Mouse (Mus musculus) layer of hippocampus, postnatal 25 days (tissue): Measurements from ENCODE around the gene Mrps2. TPM values are rescaled to one million over a fixed set of nuclear protein-coding genes. Genes with fewer than 3 reads are reported as not detected.

Experiments
- DNase-seq, 2 experiments: peaks; one replicate each; pipeline ENCODE4 v3.0.0; 2022; ENCODE audit warnings: mixed read lengths in 2 of 2, low spot score in 1 of 2; ENCODE audit errors: extremely low spot score in 1 of 2
- total RNA-seq, 2 experiments: library from RNA; stranded (reverse); gene quantifications; 2 replicates each; pipeline ENCODE4 v1.2.3; 2021

The Mrps2 gene
- total RNA-seq, 2 experiments from 2014 or later: 38.3 to 39.2 TPM

DNA sequence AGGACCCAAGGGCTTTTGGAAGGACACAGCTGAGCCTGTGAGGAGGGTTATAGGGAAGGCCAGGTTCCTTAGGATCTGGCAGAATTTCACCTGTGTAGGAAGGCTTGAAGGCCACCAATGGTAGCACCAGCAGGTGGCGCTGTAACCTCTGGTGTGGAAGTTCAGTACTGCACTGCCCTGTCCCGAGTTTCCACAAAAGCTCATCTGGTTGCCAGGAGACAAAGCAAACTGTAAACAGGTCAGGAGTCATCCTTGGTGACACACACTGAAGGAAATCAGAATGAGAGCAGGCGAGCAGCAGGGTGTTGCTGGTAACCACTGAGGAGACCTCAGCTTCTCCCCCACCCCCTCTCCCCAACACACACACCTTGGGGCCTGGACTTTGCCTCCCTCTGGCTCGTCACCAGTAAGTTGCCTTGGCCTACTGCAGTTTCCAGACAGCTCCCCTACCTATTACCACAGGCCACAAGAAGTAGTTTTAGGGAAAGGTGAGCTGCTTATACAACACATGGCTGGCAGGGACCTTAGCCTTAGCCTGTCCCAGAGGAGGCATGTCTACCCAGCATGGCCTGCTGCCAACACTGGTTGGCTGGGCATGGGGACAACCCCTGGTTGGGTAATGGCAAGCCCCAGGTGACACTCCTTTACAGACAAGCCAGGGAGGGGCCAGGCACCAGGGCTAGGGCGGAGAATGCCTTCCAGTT, 49.5 kb downstream of the Mrps2 start:
- DNase-seq: peak in 1 of 2 experiments; percentile 73

DNA sequence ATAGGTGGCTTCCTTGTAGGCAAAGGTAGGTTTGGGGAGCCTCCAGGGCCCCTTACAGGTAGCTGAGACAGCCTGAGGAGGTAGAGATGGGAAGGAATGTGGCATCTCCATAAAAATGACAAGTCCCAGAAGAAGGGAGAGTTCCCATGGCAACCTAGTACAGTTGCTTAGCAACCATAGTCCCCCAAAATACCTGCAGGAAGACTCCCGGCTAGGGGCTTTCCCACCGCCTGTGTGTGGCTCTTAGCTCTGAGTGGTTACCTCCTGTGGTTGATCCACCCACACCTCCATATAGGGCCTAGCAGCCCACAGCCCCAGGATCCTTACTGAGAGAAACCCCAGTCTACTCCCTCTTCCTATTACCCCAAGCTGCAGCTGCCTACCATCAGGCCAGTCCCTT, 50.4 kb downstream of the Mrps2 start:
- DNase-seq: no peak

DNA sequence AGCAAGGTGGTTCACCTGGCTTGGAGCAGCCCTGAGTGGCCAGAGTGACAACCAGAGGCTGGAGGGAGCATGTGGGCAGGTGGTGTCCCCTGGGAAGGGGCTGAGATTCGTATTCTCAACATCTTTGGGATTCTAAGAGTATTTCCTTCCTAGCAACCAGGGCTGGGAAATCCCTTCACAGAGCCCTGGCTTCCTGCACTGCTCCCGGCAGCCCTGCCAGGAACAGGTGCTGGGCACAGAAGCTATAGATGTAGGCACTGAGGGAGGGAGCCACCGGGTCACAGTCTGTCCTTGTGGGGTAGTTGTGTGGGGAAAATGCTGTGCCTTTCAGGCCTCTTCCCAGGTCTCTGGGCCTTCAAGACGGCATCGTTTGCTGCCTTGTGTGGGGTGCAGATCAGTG, 52.7 kb downstream of the Mrps2 start:
- DNase-seq: no peak

Other genes starting within 250 kb of the Mrps2 start
- 10 to 100 TPM; 14.3 to 16.0 TPM for gene Ppp1r26, start 21.3 kb upstream of the Mrps2 start, total RNA-seq
- 1 to 10 TPM; 2.8 to 3.8 TPM for gene 1700007K13Rik, start 1.7 kb upstream of the Mrps2 start, total RNA-seq
- 1 to 10 TPM; 1.5 to 2.1 TPM for gene Gbgt1, start 28.8 kb downstream of the Mrps2 start, total RNA-seq
- gene Gm10134, start 38.0 kb downstream of the Mrps2 start, total RNA-seq: 1 to 10 TPM in 1 of 2 experiments, not detected in 1; 2.0 TPM
- gene Ralgds, start 45.1 kb downstream of the Mrps2 start, total RNA-seq: 100 to 1,000 TPM; 115 to 132 TPM
- gene Cel, start 95.3 kb downstream of the Mrps2 start, total RNA-seq: not detected
- 10 to 100 TPM; 18.9 to 19.5 TPM for gene Gtf3c5, start 115.7 kb downstream of the Mrps2 start, total RNA-seq
- gene Gfi1b, start 153.9 kb downstream of the Mrps2 start, total RNA-seq: not detected
- 10 to 100 TPM; 36.1 to 44.0 TPM for gene Tsc1, start 173.2 kb downstream of the Mrps2 start, total RNA-seq
- gene Spaca9, start 231.7 kb downstream of the Mrps2 start, total RNA-seq: under 1 TPM in 1 of 2 experiments, not detected in 1; 0.91 TPM
- 1 to 10 TPM; 1.1 TPM for gene Ak8, start 232.1 kb downstream of the Mrps2 start, total RNA-seq